Mouse (Mus musculus) ES-E14 (cell line): ENCODE measurements around the gene Aspdh. TPM values are rescaled to one million over a fixed set of nuclear protein-coding genes. Genes with fewer than 3 reads are reported as not detected.

Experiments used
- DNase-seq: peaks from one replicate; pipeline ENCODE4 v3.0.0-alpha.2; 2013; ENCODE audit warnings: low read depth, low spot score
- H3K27ac ChIP-seq: 2 replicates; pipeline ENCODE4 v1.5.1; 2012; ENCODE audit warnings: low read depth, mild to moderate bottlenecking, low read length, moderate library complexity, mixed read lengths; ENCODE audit not compliant: poor library complexity, insufficient read depth, severe bottlenecking
- H3K36me3 ChIP-seq: 2 replicates; pipeline ENCODE4 v1.6.1; 2012; ENCODE audit warnings: mild to moderate bottlenecking, low read length, moderate library complexity, mixed read lengths; ENCODE audit not compliant: control insufficient read depth, poor library complexity, insufficient read depth, severe bottlenecking
- H3K4me1 ChIP-seq, 2 experiments: fragments of 150-350 bp in 1 of 2; sonication (generic) in 1 of 2; 2 replicates each; pipeline ENCODE4 v1.6.1; 2012; ENCODE audit warnings: low read length in 2 of 2, mild to moderate bottlenecking in 1 of 2, mixed read lengths in 1 of 2; ENCODE audit not compliant: control insufficient read depth in 2 of 2, insufficient read depth in 2 of 2, poor library complexity in 1 of 2
- H3K4me3 ChIP-seq, 2 experiments: fragments of 150-350 bp in 1 of 2; sonication (generic) in 1 of 2; 2 replicates each; pipeline ENCODE4 v1.5.1; 2012; ENCODE audit warnings: low read length in 2 of 2, low read depth in 1 of 2, mild to moderate bottlenecking in 1 of 2, mixed read lengths in 1 of 2; ENCODE audit not compliant: insufficient read depth in 1 of 2, poor library complexity in 1 of 2, severe bottlenecking in 1 of 2
- H3K9ac ChIP-seq: 2 replicates; pipeline ENCODE4 v1.6.1; 2012; ENCODE audit warnings: low read depth, mild to moderate bottlenecking, low read length, mixed read lengths; ENCODE audit not compliant: poor library complexity, insufficient read depth, severe bottlenecking
- H3K9me3 ChIP-seq: fragments of 150-350 bp; sonication (generic); 2 replicates; pipeline ENCODE4 v1.6.1; 2012; ENCODE audit warnings: low read depth, mild to moderate bottlenecking, low read length; ENCODE audit not compliant: control insufficient read depth, insufficient read depth
- CHD2 ChIP-seq: IDR thresholded peaks from 2 replicates; pipeline ENCODE4 v1.6.1; 2014; ENCODE audit warnings: mild to moderate bottlenecking, low read depth, low read length, inconsistent platforms
- HCFC1 ChIP-seq: IDR thresholded peaks from 2 replicates; pipeline ENCODE4 v1.6.1; 2012; ENCODE audit warnings: low read length, inconsistent platforms, borderline replicate concordance; ENCODE audit not compliant: insufficient read depth
- MAFK ChIP-seq: IDR thresholded peaks from 2 replicates; pipeline ENCODE4 v1.6.1; 2014; ENCODE audit warnings: mild to moderate bottlenecking, low read depth, low read length, inconsistent platforms; ENCODE audit not compliant: insufficient read depth
- ZC3H11A ChIP-seq: IDR thresholded peaks from 2 replicates; pipeline ENCODE4 v1.6.1; 2012; ENCODE audit warnings: low read depth, mild to moderate bottlenecking, inconsistent platforms, low read length, borderline replicate concordance
- ZNF384 ChIP-seq: IDR thresholded peaks from 2 replicates; pipeline ENCODE4 v1.6.1; 2012; ENCODE audit warnings: low read depth, low read length, inconsistent platforms
- in situ Hi-C, 2 experiments: fragments of 600-800 bp; cut with MboI; formaldehyde crosslinking; loops; one replicate each; pipeline ENCODE4 v1.15.1; 2025; ENCODE audit warnings: low sequenced_read_pairs in 2 of 2, inconsistent platforms in 1 of 2; ENCODE audit not compliant: unreplicated experiment in 2 of 2
- total RNA-seq: library from RNA; depleted of rRNA; stranded (reverse); fragments of 300-350 nt; gene quantifications from 2 replicates; pipeline ENCODE4 v1.2.3, GENCODE M21; 2012

Aspdh gene
- total RNA-seq, 1 experiment = not detected

GRCm38 (mm10) chr7:44472558-44472885, 7.3 kb downstream of the Aspdh start:
- peaks cover 0 to 15% of the 10 kb centered on the region in 2 experiments; a peak in 1 of 4 replicates for H3K4me1 ChIP-seq
- no peak overlapping the region for H3K9ac ChIP-seq
- no peaks in the 10 kb centered on the region for H3K36me3 ChIP-seq
- no peak overlapping the region for H3K27ac ChIP-seq
- no peak for DNase-seq
- no peaks in the 10 kb centered on the region for H3K9me3 ChIP-seq
- in situ Hi-C loops = no loop called here
- H3K4me3 ChIP-seq = no peak overlapping the region
- TF ChIP-seq HCFC1 (no peak), MAFK (no peak), ZNF384 (no peak), CHD2 (no peak), ZC3H11A (no peak)

- Histone ChIP-seq H3K4me3 (no peak overlapping the region), H3K9me3 (no peaks in the 10 kb centered on the region), H3K4me1 (peaks cover 0 to 15% of the 10 kb centered on the region in 2 experiments; a peak in 1 of 4 replicates), H3K36me3 (no peaks in the 10 kb centered on the region), H3K9ac (no peak overlapping the region), H3K27ac (no peak overlapping the region)
- in situ Hi-C loops = no loop called here
- TF ChIP-seq CHD2 = no peak
- no peak for TF ChIP-seq ZC3H11A
- TF ChIP-seq HCFC1 = no peak
- no peak for TF ChIP-seq MAFK
- TF ChIP-seq ZNF384 = no peak
- no peak for DNase-seq
Observed at GRCm38 (mm10) chr7:44472961-44473646, 7.9 kb downstream of the Aspdh start.

- in situ Hi-C loops = no loop called here
- H3K4me1 ChIP-seq = peaks cover 0 to 9% of the 10 kb centered on the region in 2 experiments; a peak in 1 of 4 replicates
- no peak overlapping the region for H3K27ac ChIP-seq
Observed at GRCm38 (mm10) chr7:44474419-44474818, 9.2 kb downstream of the Aspdh start.

GRCm38 (mm10) chr7:44475046-44475614, 9.9 kb downstream of the Aspdh start:
- H3K9ac ChIP-seq = no peak overlapping the region
- no peak overlapping the region for H3K4me3 ChIP-seq
- DNase-seq = no peak
- in situ Hi-C loops = no loop called here
- H3K27ac ChIP-seq = no peak overlapping the region
- H3K4me1 ChIP-seq = peaks cover 0 to 9% of the 10 kb centered on the region in 2 experiments; a peak in 1 of 4 replicates
- H3K9me3 ChIP-seq = no peaks in the 10 kb centered on the region
- TF ChIP-seq HCFC1 = no peak
- no peak for TF ChIP-seq CHD2
- TF ChIP-seq MAFK = no peak
- no peak for TF ChIP-seq ZNF384
- no peak for TF ChIP-seq ZC3H11A
- no peaks in the 10 kb centered on the region for H3K36me3 ChIP-seq

More at GRCm38 (mm10) chr7:44474419-44474818, 9.2 kb downstream of the Aspdh start:
- H3K4me3 ChIP-seq = no peak overlapping the region
- no peak overlapping the region for H3K9ac ChIP-seq
- H3K36me3 ChIP-seq = no peaks in the 10 kb centered on the region
- H3K9me3 ChIP-seq = no peaks in the 10 kb centered on the region
- no peak for TF ChIP-seq CHD2
- TF ChIP-seq HCFC1 = no peak
- TF ChIP-seq ZNF384 = no peak
- TF ChIP-seq MAFK = no peak
- TF ChIP-seq ZC3H11A = no peak
- no peak for DNase-seq
